Mouse (Mus musculus) intestine, embryonic 14.5 days (tissue): ENCODE measurements around the gene Cfap54. TPM values are rescaled to one million over a fixed set of nuclear protein-coding genes. Genes with fewer than 3 reads are reported as not detected.

Experiments
- ATAC-seq: fragments of 200-750 bp; cut with Nextera tagmentation; replicated peaks from 2 replicates; pipeline ENCODE4 v1.8.0; 2017; ENCODE audit warnings: low read depth, moderate number of reproducible peaks, moderate TSS enrichment, moderate library complexity; ENCODE audit not compliant: low FRiP score, low TSS enrichment
- DNase-seq: peaks from one replicate; pipeline ENCODE4 v3.0.0-alpha.2; 2018; ENCODE audit warnings: low spot score
- H3K27ac ChIP-seq: fragments of 300-500 bp; sonication (generic); 2 replicates; pipeline ENCODE4 v1.5.1; 2014; ENCODE audit warnings: low read depth, mild to moderate bottlenecking, control low read depth
- H3K27me3 ChIP-seq: fragments of 300-500 bp; sonication (generic); replicated peaks from 2 replicates; pipeline ENCODE4 v1.6.1; 2014; ENCODE audit warnings: low read length, control low read depth; ENCODE audit not compliant: control insufficient read depth, insufficient read depth
- H3K36me3 ChIP-seq: fragments of 300-500 bp; sonication (generic); 2 replicates; pipeline ENCODE4 v1.6.1; 2014; ENCODE audit warnings: low read length, control low read depth; ENCODE audit not compliant: control insufficient read depth, insufficient read depth
- H3K4me1 ChIP-seq: fragments of 300-500 bp; sonication (generic); replicated peaks from 2 replicates; pipeline ENCODE4 v1.6.1; 2014; ENCODE audit warnings: low read length, control low read depth, mixed read lengths; ENCODE audit not compliant: control insufficient read depth, insufficient read depth
- H3K4me2 ChIP-seq: fragments of 300-500 bp; sonication (generic); 2 replicates; pipeline ENCODE4 v1.6.1; 2014; ENCODE audit warnings: low read length
- H3K4me3 ChIP-seq: fragments of 300-500 bp; sonication (generic); 2 replicates; pipeline ENCODE4 v1.5.1; 2014; ENCODE audit warnings: low read depth, low read length, control low read depth, mixed read lengths
- H3K9ac ChIP-seq: fragments of 300-500 bp; sonication (generic); 2 replicates; pipeline ENCODE4 v1.6.1; 2014; ENCODE audit warnings: mild to moderate bottlenecking, low read length
- H3K9me3 ChIP-seq: fragments of 300-500 bp; sonication (generic); 2 replicates; pipeline ENCODE4 v1.6.1; 2016; ENCODE audit warnings: low read length, control low read depth; ENCODE audit not compliant: control insufficient read depth
- WGBS: fragments of 180-500 bp; shearing (Covaris S2); extraction: QIAGEN DNeasy Blood & Tissue Kit; methylation state at CpG from one replicate; pipeline ENCODE4 v1.1.7; 2014; 5-methylcytosine and 5-hydroxymethylcytosine counted together
- polyA plus RNA-seq: library from polyadenylated mRNA; unstranded; fragments of >200 nt; fragmentation: Nextera tagmentation; extraction: Ambion mirVana; gene quantifications from 2 replicates; pipeline ENCODE4 v1.2.1, GENCODE M21; 2014

Gene Cfap54
- polyA plus RNA-seq, 1 experiment from 2014 or later: 0.16 TPM

- no peak for ATAC-seq
These were observed 292.9 kb downstream of the Cfap54 start for GRCm38 (mm10) chr10:92788410-92789096.

GRCm38 (mm10) chr10:92782691-92783090, 298.7 kb downstream of the Cfap54 start:
- ATAC-seq: no peak
- Histone ChIP-seq H3K27ac (no peak overlapping the region), H3K4me2 (no peak overlapping the region), H3K9ac (no peak overlapping the region), H3K9me3 (no peaks in the 10 kb centered on the region), H3K4me3 (no peak overlapping the region), H3K4me1 (no peaks in the 10 kb centered on the region), H3K36me3 (no peaks in the 10 kb centered on the region), H3K27me3 (no peaks in the 10 kb centered on the region)
- DNase-seq: no peak
- WGBS: 76% methylated on average over 5 of the region's 5 CpGs

More at GRCm38 (mm10) chr10:92788410-92789096, 292.9 kb downstream of the Cfap54 start:
- Histone ChIP-seq H3K9ac (no peak overlapping the region), H3K36me3 (no peaks in the 10 kb centered on the region), H3K27me3 (no peaks in the 10 kb centered on the region), H3K4me1 (no peaks in the 10 kb centered on the region), H3K4me3 (no peak overlapping the region), H3K27ac (no peak overlapping the region), H3K9me3 (no peaks in the 10 kb centered on the region), H3K4me2 (no peak overlapping the region)
- WGBS: 59% methylated on average over 13 of the region's 13 CpGs
- DNase-seq: no peak

- Histone ChIP-seq H3K36me3 (no peaks in the 10 kb centered on the region), H3K4me3 (no peak overlapping the region), H3K9me3 (no peaks in the 10 kb centered on the region), H3K4me1 (no peaks in the 10 kb centered on the region), H3K9ac (no peak overlapping the region), H3K27me3 (no peaks in the 10 kb centered on the region), H3K4me2 (no peak overlapping the region), H3K27ac (no peak overlapping the region)
- ATAC-seq: no peak
- no peak for DNase-seq
- 94% methylated on average over 5 of the region's 5 CpGs for WGBS
These were observed 327.1 kb downstream of the Cfap54 start for GRCm38 (mm10) chr10:92754359-92754758.

- Histone ChIP-seq H3K27ac (no peak overlapping the region), H3K4me1 (no peaks in the 10 kb centered on the region), H3K4me2 (no peak overlapping the region), H3K27me3 (no peaks in the 10 kb centered on the region), H3K4me3 (no peak overlapping the region), H3K36me3 (no peaks in the 10 kb centered on the region), H3K9me3 (no peaks in the 10 kb centered on the region), H3K9ac (no peak overlapping the region)
- ATAC-seq: no peak
- no peak for DNase-seq
- WGBS: 84% methylated on average over 3 of the region's 3 CpGs
These were observed 351.1 kb downstream of the Cfap54 start for GRCm38 (mm10) chr10:92730339-92730738.

GRCm38 (mm10) chr10:92728723-92729122, 352.7 kb downstream of the Cfap54 start:
- no peaks in the 10 kb centered on the region for H3K27me3 ChIP-seq
- no peaks in the 10 kb centered on the region for H3K36me3 ChIP-seq
- no peak overlapping the region for H3K4me3 ChIP-seq
- H3K4me2 ChIP-seq: no peak overlapping the region
- no peak overlapping the region for H3K9ac ChIP-seq
- ATAC-seq (no peak), DNase-seq (no peak)
- no peak overlapping the region for H3K27ac ChIP-seq
- no peaks in the 10 kb centered on the region for H3K9me3 ChIP-seq
- no peaks in the 10 kb centered on the region for H3K4me1 ChIP-seq
- WGBS: 73% methylated on average over 3 of the region's 3 CpGs

Other genes with a start within 250 kb of the Cfap54 start
- 21.9 and 23.6 TPM in 2 replicates for gene Cdk17, start 79.3 kb upstream of the Cfap54 start, polyA plus RNA-seq
- gene Elk3, start 229.5 kb upstream of the Cfap54 start, polyA plus RNA-seq: 26.5 and 30.3 TPM in 2 replicates